Mouse (Mus musculus) kidney, embryonic 15.5 days (tissue): ENCODE data around the gene Fcgr3. TPM values are rescaled to one million over a fixed set of nuclear protein-coding genes. Genes with fewer than 3 reads are reported as not detected.
"Not testable (repeated sequence)": the region's sequence is repeated elsewhere in the genome, so short reads cannot be mapped to it uniquely, and the experiment has no call there.

Source experiments
- ATAC-seq: fragments of 200-750 bp; cut with Nextera tagmentation; replicated peaks from 2 replicates; pipeline ENCODE4 v1.8.0; 2017; ENCODE audit warnings: moderate TSS enrichment; ENCODE audit not compliant: low FRiP score
- H3K27ac ChIP-seq: fragments of 300-500 bp; sonication (generic); 2 replicates; pipeline ENCODE4 v1.5.1; 2015; ENCODE audit warnings: mild to moderate bottlenecking, inconsistent platforms
- H3K27me3 ChIP-seq: fragments of 300-500 bp; sonication (generic); 2 replicates; pipeline ENCODE4 v1.6.1; 2015; ENCODE audit warnings: inconsistent platforms
- H3K36me3 ChIP-seq: fragments of 300-500 bp; sonication (generic); 2 replicates; pipeline ENCODE4 v1.6.1; 2015; ENCODE audit warnings: inconsistent platforms
- H3K4me1 ChIP-seq: fragments of 300-500 bp; sonication (generic); 2 replicates; pipeline ENCODE4 v1.6.1; 2015; ENCODE audit warnings: inconsistent platforms
- H3K4me2 ChIP-seq: fragments of 300-500 bp; sonication (generic); 2 replicates; pipeline ENCODE4 v1.6.1; 2015; ENCODE audit warnings: moderate library complexity, mild to moderate bottlenecking, inconsistent platforms
- H3K4me3 ChIP-seq: fragments of 300-500 bp; sonication (generic); replicated peaks from 2 replicates; pipeline ENCODE4 v1.5.1; 2015; ENCODE audit warnings: mild to moderate bottlenecking, inconsistent platforms
- H3K9ac ChIP-seq: fragments of 300-500 bp; sonication (generic); 2 replicates; pipeline ENCODE4 v1.6.1; 2015; ENCODE audit warnings: mild to moderate bottlenecking, inconsistent platforms
- H3K9me3 ChIP-seq: fragments of 300-500 bp; sonication (generic); replicated peaks from 2 replicates; pipeline ENCODE4 v1.6.1; 2016; ENCODE audit warnings: inconsistent platforms
- WGBS: fragments of 180-500 bp; shearing (Covaris S2); methylation state at CpG from one replicate; pipeline ENCODE4 v1.1.7; 2015; ENCODE audit warnings: mixed read lengths; 5-methylcytosine and 5-hydroxymethylcytosine counted together
- polyA plus RNA-seq: library from polyadenylated mRNA; unstranded; fragments of >200 nt; fragmentation: Nextera tagmentation; extraction: Ambion mirVana; gene quantifications from 2 replicates; pipeline ENCODE4 v1.2.1, GENCODE M21; 2015

Gene Fcgr3
- 7.8 and 10.5 TPM in 2 replicates for polyA plus RNA-seq

GRCm38 (mm10) chr1:171064491-171065242, at the start of gene Fcgr3:
Fcgr3 (minus strand) TSS chr1:171064935.
- peaks cover 37% of the 10 kb centered on the region for H3K27me3 ChIP-seq
- WGBS: 1% methylated on average over 47 of the region's 75 CpGs
- not testable (repeated sequence) for H3K27ac ChIP-seq, H3K9me3 ChIP-seq, H3K9ac ChIP-seq, H3K36me3 ChIP-seq
- H3K4me2 ChIP-seq: peak within 1 kb of the TSS; percentile 49
- peaks cover 14% of the 10 kb centered on the region for H3K4me1 ChIP-seq
- ATAC-seq: peak; percentile 59
- peak within 1 kb of the TSS; percentile 33 for H3K4me3 ChIP-seq

DNA sequence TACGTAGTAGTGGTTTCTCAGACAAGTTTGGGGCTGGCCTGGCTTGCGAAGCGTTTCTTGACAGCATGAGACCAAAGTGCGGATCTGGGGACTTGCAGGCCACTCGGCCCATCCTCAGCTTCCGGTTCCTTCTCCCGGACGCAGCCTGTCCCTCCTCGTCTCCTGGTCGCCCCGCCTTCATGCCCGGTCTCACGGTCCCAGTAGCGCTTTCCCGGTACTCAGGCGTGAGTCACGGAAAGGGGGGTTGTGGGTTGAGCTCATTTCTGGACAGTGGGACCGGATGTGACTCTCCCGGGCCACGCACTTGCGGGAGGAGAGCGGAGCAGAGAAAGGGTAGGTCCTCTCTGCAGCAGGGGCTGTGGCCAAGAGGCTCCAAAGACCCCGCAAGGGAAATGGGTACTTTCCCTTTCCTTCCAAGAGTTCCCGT, 49.2 kb upstream of the Fcgr3 start, which contains the start of gene Cfap126:
Cfap126 (plus strand) TSS at position 46 of the 427 bp plus-strand sequence.
- Histone ChIP-seq H3K9me3 (no peaks in the 10 kb centered on the region), H3K27me3 (no peaks in the 10 kb centered on the region), H3K36me3 (no peaks in the 10 kb centered on the region), H3K4me1 (peaks cover 23% of the 10 kb centered on the region; the same call in 1 of the 2 replicates), H3K4me2 (peak within 1 kb of the TSS; percentile 73), H3K9ac (peak within 1 kb of the TSS; percentile 64), H3K27ac (peak within 1 kb of the TSS; percentile 90), H3K4me3 (peak within 1 kb of the TSS; percentile 53)
- peak; percentile 61 for ATAC-seq
- under 1% methylated on average over 24 of the region's 24 CpGs for WGBS

DNA sequence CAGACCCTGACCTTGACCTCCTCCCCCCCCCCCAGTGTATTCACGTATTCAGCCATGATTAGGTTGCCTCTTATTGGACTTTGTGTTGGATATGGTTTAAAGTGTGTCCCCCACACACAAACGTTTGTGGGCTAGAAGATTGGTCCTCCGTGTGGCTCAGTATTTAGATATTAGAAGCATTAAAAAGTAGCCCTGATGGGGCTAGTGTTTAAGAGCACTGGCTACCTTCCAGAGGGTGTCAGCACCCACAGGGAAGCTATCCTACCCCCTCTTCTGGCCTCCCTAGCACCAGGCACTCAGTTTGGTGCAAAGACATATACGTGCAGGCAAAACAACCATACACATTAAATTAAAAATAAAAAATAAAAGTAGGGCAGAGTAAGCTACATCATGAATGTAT, 48.3 kb upstream of the Fcgr3 start:
- H3K9me3 ChIP-seq: no peaks in the 10 kb centered on the region
- no peak overlapping the region for H3K9ac ChIP-seq
- WGBS: 77% methylated on average over 4 of the region's 4 CpGs
- H3K27ac ChIP-seq: no peak overlapping the region
- H3K4me1 ChIP-seq: peaks cover 23% of the 10 kb centered on the region; the same call in 1 of the 2 replicates
- no peaks in the 10 kb centered on the region for H3K36me3 ChIP-seq
- H3K4me3 ChIP-seq: no peak overlapping the region
- H3K27me3 ChIP-seq: no peaks in the 10 kb centered on the region
- ATAC-seq: no peak
- H3K4me2 ChIP-seq: peak overlapping the region; percentile 73; the same call in 1 of the 2 replicates

DNA sequence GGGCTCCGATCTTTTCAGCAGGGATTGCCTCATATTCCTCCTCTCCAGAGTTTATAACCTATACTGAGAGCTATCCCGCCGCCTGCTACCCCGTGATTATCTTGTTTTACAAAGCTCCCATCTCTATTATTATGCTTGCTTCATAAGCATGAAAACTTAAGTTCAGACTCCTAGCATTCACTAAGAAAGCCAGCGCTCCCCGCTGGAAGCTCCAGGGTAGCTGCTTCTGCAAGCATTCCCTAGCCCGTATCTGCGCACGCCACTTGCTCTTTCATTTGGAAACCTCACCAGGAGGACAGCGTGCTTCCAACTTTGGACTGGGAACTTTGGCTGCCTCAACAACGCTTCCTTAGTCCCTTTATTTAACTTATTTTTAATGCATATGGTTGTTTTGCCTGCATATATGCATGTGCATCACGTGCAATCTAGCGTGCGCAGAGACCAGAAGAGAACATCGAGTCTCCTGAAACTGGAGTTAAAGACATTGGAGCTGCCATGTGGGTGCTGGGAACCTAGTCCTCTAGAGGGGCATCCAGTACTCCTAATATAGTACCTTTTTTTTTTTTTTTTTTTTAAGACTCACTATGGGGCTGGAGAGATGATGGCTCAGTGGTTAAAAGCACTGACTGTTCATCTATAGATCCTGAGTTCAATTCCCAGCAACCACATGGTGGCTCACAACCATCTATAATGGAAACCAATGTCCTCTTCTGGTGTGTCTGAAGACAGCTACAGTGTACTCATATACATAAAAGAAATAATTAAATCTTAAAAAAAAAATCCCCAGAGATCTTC, 47.2 kb upstream of the Fcgr3 start:
- no peak; the same call in 1 of the 2 replicates for ATAC-seq
- WGBS: 3% methylated on average over 15 of the region's 15 CpGs
- H3K27ac ChIP-seq: peak overlapping the region; percentile 88
- H3K9me3 ChIP-seq: no peaks in the 10 kb centered on the region
- H3K4me1 ChIP-seq: peaks cover 23% of the 10 kb centered on the region; the same call in 1 of the 2 replicates
- H3K4me2 ChIP-seq: peak overlapping the region; percentile 68
- no peaks in the 10 kb centered on the region for H3K27me3 ChIP-seq
- peak overlapping the region; percentile 41 for H3K9ac ChIP-seq
- no peaks in the 10 kb centered on the region for H3K36me3 ChIP-seq
- peak overlapping the region; percentile 61 for H3K4me3 ChIP-seq

DNA sequence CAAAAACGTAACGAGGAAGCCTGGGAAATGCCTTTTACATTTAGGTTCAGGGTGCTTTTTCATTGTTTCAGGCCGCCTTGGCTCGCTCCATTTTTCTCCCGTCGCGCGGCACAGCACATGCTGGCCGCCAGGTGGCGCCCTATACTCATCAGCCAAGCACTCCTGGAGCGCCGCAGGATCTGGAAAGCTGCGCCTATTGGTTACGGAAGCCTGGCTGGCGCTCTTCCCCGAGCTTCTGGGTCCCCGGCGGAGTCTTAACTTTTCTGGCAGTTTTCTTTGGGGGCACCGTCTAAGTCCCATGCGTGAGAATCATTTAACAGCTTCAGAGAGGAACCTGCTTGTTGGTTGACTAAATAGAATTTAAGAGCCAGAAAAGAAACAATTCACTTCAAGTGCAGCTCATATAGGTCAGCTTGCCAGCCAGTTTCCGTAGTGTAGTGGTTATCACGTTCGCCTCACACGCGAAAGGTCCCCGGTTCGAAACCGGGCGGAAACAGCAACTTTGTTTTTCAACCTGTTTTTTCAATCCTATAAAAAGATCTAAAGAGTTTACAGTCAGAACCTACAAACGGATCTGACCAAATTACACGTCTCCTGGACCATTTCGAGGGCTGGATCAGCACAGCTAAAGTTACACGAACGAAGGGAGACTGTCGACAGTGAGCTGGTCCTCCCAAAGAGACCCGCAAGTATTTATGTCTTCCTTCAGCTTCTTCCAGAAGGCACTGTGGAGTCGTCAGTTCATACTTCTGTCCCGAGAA, 46.5 kb upstream of the Fcgr3 start:
- Histone ChIP-seq H3K27ac (peak overlapping the region; percentile 88), H3K4me3 (peak overlapping the region; percentile 61), H3K9ac (peak overlapping the region; percentile 41), H3K27me3 (no peaks in the 10 kb centered on the region), H3K4me1 (peaks cover 23% of the 10 kb centered on the region; the same call in 1 of the 2 replicates), H3K36me3 (no peaks in the 10 kb centered on the region), H3K9me3 (no peaks in the 10 kb centered on the region), H3K4me2 (peak overlapping the region; percentile 68)
- peak; percentile 92 for ATAC-seq
- under 1% methylated on average over 38 of the region's 38 CpGs for WGBS

DNA sequence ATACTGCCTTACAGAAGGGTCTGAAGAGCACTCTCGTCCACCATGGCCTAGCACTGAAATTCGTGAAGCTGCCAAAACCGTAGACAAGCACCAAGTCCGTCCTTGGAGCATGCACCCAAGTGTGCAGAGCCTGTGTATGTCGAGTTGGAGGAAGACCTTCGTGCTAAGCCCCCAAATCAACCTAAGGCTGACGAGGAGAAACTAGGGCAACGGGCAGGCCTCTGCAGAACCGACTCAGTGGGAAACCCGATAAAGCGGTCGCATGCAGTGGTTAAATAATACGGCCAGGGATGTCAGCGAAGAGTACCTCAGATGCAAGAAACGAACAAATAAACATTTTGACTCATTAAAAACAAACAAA, 45.9 kb upstream of the Fcgr3 start:
- H3K27me3 ChIP-seq: no peaks in the 10 kb centered on the region
- no peaks in the 10 kb centered on the region for H3K36me3 ChIP-seq
- peaks cover 23% of the 10 kb centered on the region; the same call in 1 of the 2 replicates for H3K4me1 ChIP-seq
- H3K27ac ChIP-seq: peak overlapping the region; percentile 88
- peak overlapping the region; percentile 61 for H3K4me3 ChIP-seq
- peak; percentile 31; the same call in 1 of the 2 replicates for ATAC-seq
- peak overlapping the region; percentile 40; the same call in 1 of the 2 replicates for H3K9ac ChIP-seq
- H3K4me2 ChIP-seq: peak overlapping the region; percentile 68
- WGBS: 11% methylated on average over 15 of the region's 15 CpGs
- no peaks in the 10 kb centered on the region for H3K9me3 ChIP-seq

- 41% methylated on average over 9 of the region's 9 CpGs for WGBS
- H3K27me3 ChIP-seq: no peaks in the 10 kb centered on the region
Observed at GRCm38 (mm10) chr1:171109620-171110019, 44.9 kb upstream of the Fcgr3 start.

DNA sequence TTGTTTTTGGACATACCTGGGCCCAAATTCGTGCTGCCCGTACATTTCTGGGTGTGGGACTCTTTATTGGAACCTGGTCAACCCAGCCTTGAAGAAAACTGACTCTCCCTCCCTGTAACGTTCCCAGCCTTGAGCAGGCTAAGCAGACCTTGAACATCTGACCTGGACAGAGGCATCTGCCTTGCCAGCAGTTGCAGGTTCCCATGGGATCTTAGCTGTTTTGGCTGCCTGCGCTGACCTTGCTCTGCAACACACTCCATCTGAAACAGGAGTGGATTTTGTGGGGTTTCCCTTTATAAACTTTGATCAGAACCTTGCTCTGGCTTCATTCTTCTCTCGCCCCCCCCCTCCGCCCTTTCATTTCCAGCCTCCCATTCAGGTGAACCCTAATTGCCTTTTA, 40.5 kb upstream of the Fcgr3 start:
- no peaks in the 10 kb centered on the region for H3K9me3 ChIP-seq
- no peak for ATAC-seq
- 69% methylated on average over 6 of the region's 6 CpGs for WGBS

More at GRCm38 (mm10) chr1:171109620-171110019, 44.9 kb upstream of the Fcgr3 start:
- ATAC-seq: no peak
- Histone ChIP-seq H3K27ac (no peak overlapping the region), H3K4me2 (no peak overlapping the region), H3K9me3 (no peaks in the 10 kb centered on the region), H3K36me3 (no peaks in the 10 kb centered on the region), H3K4me3 (no peak overlapping the region), H3K9ac (no peak overlapping the region), H3K4me1 (peaks cover 23% of the 10 kb centered on the region; the same call in 1 of the 2 replicates)

DNA sequence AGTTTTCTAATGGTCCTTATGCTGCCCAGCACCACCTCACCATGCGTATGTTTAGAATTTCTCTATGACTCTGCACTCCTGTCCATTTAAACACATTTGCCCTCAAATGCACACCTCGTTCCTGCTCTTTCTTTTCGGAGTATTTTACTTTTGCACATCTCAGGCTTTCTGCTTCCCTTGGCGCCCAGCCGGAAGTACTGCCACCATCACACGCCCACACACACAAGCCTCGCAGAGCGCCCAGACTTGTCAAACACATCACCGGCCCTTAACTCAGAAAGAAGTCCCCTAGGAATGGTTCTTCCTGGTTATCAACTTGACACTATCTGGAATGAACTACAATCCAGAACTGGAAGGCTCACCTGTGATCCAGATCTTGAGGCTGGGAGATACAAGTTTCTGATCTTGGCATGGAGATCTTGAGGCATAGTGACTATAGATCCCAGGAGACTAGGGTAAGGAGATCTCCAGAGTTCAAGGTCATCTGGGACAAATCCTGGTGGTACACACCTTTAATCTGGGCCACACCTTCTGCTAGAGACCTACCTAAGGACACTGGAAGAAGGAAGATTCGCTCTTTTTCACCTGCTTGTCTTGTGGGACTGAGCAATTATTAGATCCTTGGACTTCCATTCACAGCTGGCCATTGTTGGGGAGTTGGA, 38.6 kb upstream of the Fcgr3 start:
- peak overlapping the region; percentile 75 for H3K4me2 ChIP-seq
- H3K27ac ChIP-seq: 0 out of 2 replicates have a peak overlapping the region, but pooled peaks have one; percentile 4
- no peaks in the 10 kb centered on the region for H3K9me3 ChIP-seq
- peak overlapping the region; percentile 75 for H3K4me3 ChIP-seq
- H3K4me1 ChIP-seq: peaks cover 10% of the 10 kb centered on the region
- no peaks in the 10 kb centered on the region for H3K27me3 ChIP-seq
- no peaks in the 10 kb centered on the region for H3K36me3 ChIP-seq
- H3K9ac ChIP-seq: no peak overlapping the region
- peak; percentile 3; the same call in 1 of the 2 replicates for ATAC-seq
- 9% methylated on average over 10 of the region's 10 CpGs for WGBS

More for the DNA sequence above, 40.5 kb upstream of the Fcgr3 start:
- Histone ChIP-seq H3K36me3 (no peaks in the 10 kb centered on the region), H3K4me1 (peaks cover 17% of the 10 kb centered on the region), H3K27me3 (no peaks in the 10 kb centered on the region), H3K27ac (no peak overlapping the region), H3K4me3 (no peak overlapping the region), H3K4me2 (no peak overlapping the region), H3K9ac (no peak overlapping the region)

DNA sequence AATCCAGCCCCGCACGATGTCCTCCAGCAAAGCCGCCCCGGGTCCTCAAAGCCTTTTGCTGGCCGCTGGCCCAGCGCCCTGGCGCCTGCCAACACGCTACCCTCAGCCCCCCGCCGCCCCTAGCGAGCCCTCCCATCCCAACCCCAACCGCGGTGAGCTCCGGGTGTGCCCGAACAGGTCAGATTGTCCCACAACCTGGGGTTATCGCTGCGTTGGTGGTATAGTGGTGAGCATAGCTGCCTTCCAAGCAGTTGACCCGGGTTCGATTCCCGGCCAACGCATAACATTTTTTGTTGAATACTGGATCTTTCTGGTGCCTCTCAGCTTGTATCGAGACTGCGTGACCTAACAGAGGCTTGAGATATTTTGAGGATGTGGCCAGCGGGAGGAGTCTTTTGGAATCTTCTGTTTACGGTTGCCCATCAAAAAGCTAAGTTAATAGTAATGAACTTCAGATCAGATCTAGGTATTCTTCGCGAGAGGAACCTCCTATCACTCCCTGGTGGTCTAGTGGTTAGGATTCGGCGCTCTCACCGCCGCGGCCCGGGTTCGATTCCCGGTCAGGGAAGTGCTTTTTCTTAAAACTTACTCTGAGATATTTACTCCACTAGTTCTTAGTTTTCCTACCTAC, 37.9 kb upstream of the Fcgr3 start:
- Histone ChIP-seq H3K36me3 (no peaks in the 10 kb centered on the region), H3K9ac (peak overlapping the region; percentile 61), H3K27ac (peak overlapping the region; percentile 88), H3K4me3 (peak overlapping the region; percentile 75), H3K9me3 (no peaks in the 10 kb centered on the region), H3K4me2 (peak overlapping the region; percentile 75), H3K4me1 (peaks cover 10% of the 10 kb centered on the region), H3K27me3 (no peaks in the 10 kb centered on the region)
- WGBS: under 1% methylated on average over 35 of the region's 35 CpGs
- ATAC-seq: peak; percentile 94
